Mouse (Mus musculus) cortical plate, adult 2 months (tissue): Measurements from ENCODE around the gene Mfsd2b. TPM values are rescaled to one million over a fixed set of nuclear protein-coding genes. Genes with fewer than 3 reads are reported as not detected.
A peak's percentile ranks its signal among the peaks of the same experiment; 100 is the strongest.

Source experiments
- H3K27ac ChIP-seq: fragments of 200-500 bp; 2 replicates; pipeline ENCODE4 v1.5.1; 2012; ENCODE audit warnings: low read length, control low read depth, inconsistent platforms; ENCODE audit not compliant: insufficient read depth
- H3K4me1 ChIP-seq: fragments of 200-500 bp; 2 replicates; pipeline ENCODE4 v1.6.1; 2011; ENCODE audit warnings: low read length; ENCODE audit not compliant: control insufficient read depth, insufficient read depth
- H3K4me3 ChIP-seq: fragments of 200-500 bp; 2 replicates; pipeline ENCODE4 v1.5.1; 2011; ENCODE audit warnings: mild to moderate bottlenecking, low read length, control low read depth; ENCODE audit not compliant: insufficient read depth
- CTCF ChIP-seq: fragments of 200-500 bp; IDR thresholded peaks from 2 replicates; pipeline ENCODE4 v1.5.1; 2011; ENCODE audit warnings: mild to moderate bottlenecking, control low read depth, low read length; ENCODE audit not compliant: insufficient read depth; ENCODE audit errors: extremely low read depth
- POLR2A ChIP-seq: fragments of 200-500 bp; IDR thresholded peaks from 2 replicates; pipeline ENCODE4 v1.6.1; 2011; ENCODE audit warnings: mild to moderate bottlenecking, low read length, control low read depth; ENCODE audit not compliant: insufficient read depth; ENCODE audit errors: extremely low read depth
- polyA plus RNA-seq: library from polyadenylated mRNA; depleted of rRNA; stranded (reverse); fragments of >200 nt; gene quantifications from 2 replicates; pipeline ENCODE4 v1.2.3, GENCODE M21; 2012; rRNA removed

Gene Mfsd2b
- polyA plus RNA-seq, 1 experiment: 1.5 TPM

GRCm38 (mm10) chr12:4836959-4837358 lies 37.2 kb downstream of the Mfsd2b start:
- H3K4me1 ChIP-seq: no peaks in the 10 kb centered on the region
- no peak overlapping the region for H3K27ac ChIP-seq
- TF ChIP-seq POLR2A: no peak
- no peak for TF ChIP-seq CTCF
- no peak overlapping the region for H3K4me3 ChIP-seq

GRCm38 (mm10) chr12:4827256-4827655 lies 46.9 kb downstream of the Mfsd2b start:
- TF ChIP-seq POLR2A: no peak
- TF ChIP-seq CTCF: no peak

GRCm38 (mm10) chr12:4817361-4818101 lies 56.6 kb downstream of the Mfsd2b start, which contains the start of gene Sf3b6:
Sf3b6 (plus strand) TSS chr12:4817544.
- Histone ChIP-seq H3K27ac (no peak within 1 kb of the TSS), H3K4me3 (peak within 1 kb of the TSS; percentile 91), H3K4me1 (peaks cover 4% of the 10 kb centered on the region)
- TF ChIP-seq POLR2A (peak; percentile 84), CTCF (no peak)

More at GRCm38 (mm10) chr12:4827256-4827655, 46.9 kb downstream of the Mfsd2b start:
- no peak overlapping the region for H3K4me3 ChIP-seq
- no peak overlapping the region for H3K27ac ChIP-seq
- no peaks in the 10 kb centered on the region; the same call in 1 of the 2 replicates for H3K4me1 ChIP-seq

GRCm38 (mm10) chr12:4816680-4817360 lies 57.3 kb downstream of the Mfsd2b start:
- Histone ChIP-seq H3K4me3 (peak overlapping the region; percentile 91), H3K27ac (no peak overlapping the region), H3K4me1 (peaks cover 4% of the 10 kb centered on the region)
- TF ChIP-seq CTCF (no peak), POLR2A (no peak)

GRCm38 (mm10) chr12:4813636-4814035 lies 60.5 kb downstream of the Mfsd2b start:
- H3K27ac ChIP-seq: no peak overlapping the region
- H3K4me3 ChIP-seq: no peak overlapping the region
- peaks cover 1% of the 10 kb centered on the region; the same call in 1 of the 2 replicates for H3K4me1 ChIP-seq
- TF ChIP-seq POLR2A: no peak
- TF ChIP-seq CTCF: no peak

Other genes with a start within 250 kb of the Mfsd2b start
- 3.4 and 3.9 TPM in 2 replicates for gene Fam228a, start 135.9 kb downstream of the Mfsd2b start, polyA plus RNA-seq
- gene Pfn4, start 105.3 kb downstream of the Mfsd2b start, polyA plus RNA-seq: 14.8 and 15.5 TPM in 2 replicates
- 11.0 and 12.9 TPM in 2 replicates for gene Fam228b, start 105.1 kb downstream of the Mfsd2b start, polyA plus RNA-seq
- gene Sf3b6, start 56.8 kb downstream of the Mfsd2b start, polyA plus RNA-seq: 94.4 and 109 TPM in 2 replicates
- 90.8 and 99.5 TPM in 2 replicates for gene Fkbp1b, start 32.8 kb downstream of the Mfsd2b start, polyA plus RNA-seq
- 11.7 and 12.1 TPM in 2 replicates for gene Wdcp, start 31.1 kb downstream of the Mfsd2b start, polyA plus RNA-seq
- 23.0 and 24.0 TPM in 2 replicates for gene Ubxn2a, start 33.3 kb upstream of the Mfsd2b start, polyA plus RNA-seq
- gene Atad2b, start 43.0 kb upstream of the Mfsd2b start, polyA plus RNA-seq: 10.3 and 10.6 TPM in 2 replicates